Mouse (Mus musculus): ENCODE data around the gene Stxbp5l. TPM values are rescaled to one million over a fixed set of nuclear protein-coding genes. Genes with fewer than 3 reads are reported as not detected.
A peak's percentile ranks its signal among the peaks of the same experiment; 100 is the strongest.
"Not testable (repeated sequence)": the region's sequence is repeated elsewhere in the genome, so short reads cannot be mapped to it uniquely, and the experiment has no call there.

Stxbp5l gene
- polyA plus RNA-seq, 1 experiment from 2014 or later, result 3.3 TPM

DNA sequence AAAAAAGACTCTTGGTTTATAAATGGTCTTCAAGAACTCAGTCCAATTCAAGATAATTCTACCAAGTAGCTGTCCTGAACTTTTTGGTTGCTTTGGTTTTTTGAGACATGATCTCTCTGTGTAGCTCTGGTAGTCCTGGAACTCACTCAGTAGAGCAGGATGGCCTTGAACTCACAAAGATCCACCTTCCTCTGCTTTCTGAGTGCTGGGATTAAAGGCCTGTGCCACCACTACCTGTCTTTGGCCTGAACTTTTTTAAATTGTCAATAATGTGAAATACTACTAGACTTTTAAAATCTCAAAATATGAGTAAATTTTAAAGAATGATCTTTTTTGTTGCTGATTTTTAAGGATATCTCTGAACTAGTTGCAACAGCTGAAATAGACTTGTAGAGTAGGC lies 176.0 kb downstream of the Stxbp5l start:
- Histone ChIP-seq H3K4me1 (no peaks in the 10 kb centered on the region), H3K36me3 (no peaks in the 10 kb centered on the region), H3K4me3 (no peak overlapping the region), H3K27ac (replicated peaks) (no peak overlapping the region), H3K27me3 (ENCODE audit: low read depth, poor library complexity, severe bottlenecking) (no peaks in the 10 kb centered on the region), H3K9me3 (replicated peaks) (no peaks in the 10 kb centered on the region)
- DNase-seq (ENCODE audit: low spot score), result no peak

DNA sequence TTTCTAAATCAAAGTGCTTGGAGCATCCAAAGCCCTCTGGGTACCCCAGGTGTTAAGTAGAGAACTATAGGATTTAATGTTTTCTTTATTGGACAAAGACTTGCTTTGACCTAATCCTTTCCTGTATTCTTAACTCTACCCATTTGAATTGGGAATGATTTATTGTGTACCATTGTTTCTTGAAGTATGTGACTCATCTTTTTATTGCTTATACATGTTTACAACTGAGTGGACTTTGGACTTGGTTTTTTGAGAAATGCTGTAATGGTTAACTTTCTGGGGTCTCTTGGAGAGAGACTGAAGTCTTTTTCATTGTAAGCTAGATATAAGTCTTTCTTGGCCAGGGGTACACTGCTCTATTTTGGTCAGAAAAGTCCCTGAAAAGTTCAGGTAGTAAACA lies 190.6 kb downstream of the Stxbp5l start:
- DNase-seq (ENCODE audit: low spot score), result no peak
- Histone ChIP-seq H3K36me3 (no peaks in the 10 kb centered on the region), H3K9me3 (replicated peaks) (no peaks in the 10 kb centered on the region), H3K4me1 (no peaks in the 10 kb centered on the region), H3K27ac (replicated peaks) (no peak overlapping the region), H3K27me3 (ENCODE audit: low read depth, poor library complexity, severe bottlenecking) (no peaks in the 10 kb centered on the region), H3K4me3 (no peak overlapping the region)

DNA sequence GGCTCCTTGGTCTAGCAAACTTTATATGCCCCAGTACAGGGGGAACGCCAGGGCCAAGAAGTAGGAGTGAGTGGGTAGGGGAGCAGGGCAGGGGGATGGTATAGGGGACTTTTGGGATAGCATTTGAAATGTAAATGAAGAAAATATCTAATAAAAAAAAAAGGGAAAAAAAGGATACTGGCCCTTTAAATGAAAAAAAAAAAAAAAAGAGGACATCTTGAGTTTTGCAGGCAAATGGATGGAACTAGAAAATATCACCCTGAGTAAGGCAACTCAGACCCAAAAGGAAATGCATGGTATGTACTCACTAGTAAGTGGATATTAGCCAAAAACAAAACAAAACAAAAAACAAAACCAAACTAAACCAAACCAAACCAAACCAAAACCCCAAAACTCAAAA lies 259.6 kb downstream of the Stxbp5l start:
- not testable (repeated sequence) for H3K27ac ChIP-seq (replicated peaks); DNase-seq (ENCODE audit: low spot score); H3K36me3 ChIP-seq; H3K9me3 ChIP-seq (replicated peaks); H3K4me1 ChIP-seq; H3K4me3 ChIP-seq; H3K27me3 ChIP-seq (ENCODE audit: low read depth, poor library complexity, severe bottlenecking)
- 94% methylated on average over 1 of the region's 1 CpGs for WGBS

DNA sequence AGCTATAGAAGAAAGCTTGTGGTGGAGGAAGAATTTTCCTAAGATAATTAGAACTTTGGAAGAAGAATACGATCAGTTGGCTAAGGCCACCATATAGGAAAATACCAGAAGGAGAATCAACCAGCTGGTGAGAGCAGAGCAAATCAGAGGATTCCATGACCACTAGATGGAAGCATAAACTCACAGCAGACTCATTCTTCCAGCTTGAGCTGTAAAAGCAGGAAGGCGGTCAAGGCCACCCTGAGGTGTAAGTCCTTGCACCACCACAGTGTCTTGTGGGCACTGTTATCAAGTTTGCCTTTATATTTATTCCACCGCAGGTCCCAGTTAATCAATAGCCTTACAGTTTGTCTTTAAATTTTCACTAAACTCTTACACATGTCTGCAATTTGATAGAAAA lies 275.5 kb downstream of the Stxbp5l start:
- H3K9me3 ChIP-seq (replicated peaks), result no peaks in the 10 kb centered on the region
- no peaks in the 10 kb centered on the region for H3K36me3 ChIP-seq
- peaks cover 5% of the 10 kb centered on the region for H3K4me1 ChIP-seq
- no peak overlapping the region for H3K27ac ChIP-seq (replicated peaks)
- DNase-seq (ENCODE audit: low spot score), result peak; percentile 36
- H3K27me3 ChIP-seq (ENCODE audit: low read depth, poor library complexity, severe bottlenecking), result no peaks in the 10 kb centered on the region
- 50% methylated on average over 3 of the region's 3 CpGs for WGBS
- no peak overlapping the region for H3K4me3 ChIP-seq

DNA sequence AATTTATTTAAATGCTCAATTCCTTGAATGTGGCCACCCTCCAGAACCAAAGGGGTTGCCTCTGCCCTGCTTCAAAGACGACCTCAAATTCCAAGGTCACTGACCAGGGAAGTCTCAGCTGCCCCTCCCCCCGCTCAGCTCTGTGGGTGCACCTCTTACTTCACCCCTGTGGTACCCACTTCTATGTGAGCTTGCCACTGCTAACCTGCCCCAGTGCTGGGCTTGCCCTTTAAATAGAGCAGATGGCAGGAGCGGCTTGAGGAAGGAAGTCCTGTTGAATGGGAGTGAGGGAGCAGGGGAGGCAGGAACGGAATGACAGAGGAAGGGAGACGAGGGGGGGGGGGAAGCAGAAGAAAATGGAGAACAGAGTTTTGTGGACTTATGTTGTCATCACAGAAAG lies 276.0 kb downstream of the Stxbp5l start:
- Histone ChIP-seq H3K9me3 (replicated peaks) (no peaks in the 10 kb centered on the region), H3K27ac (replicated peaks) (no peak overlapping the region), H3K36me3 (no peaks in the 10 kb centered on the region), H3K4me1 (peaks cover 5% of the 10 kb centered on the region), H3K27me3 (ENCODE audit: low read depth, poor library complexity, severe bottlenecking) (no peaks in the 10 kb centered on the region), H3K4me3 (no peak overlapping the region)
- DNase-seq (ENCODE audit: low spot score), result no peak
- 33% methylated on average over 5 of the region's 5 CpGs for WGBS

DNA sequence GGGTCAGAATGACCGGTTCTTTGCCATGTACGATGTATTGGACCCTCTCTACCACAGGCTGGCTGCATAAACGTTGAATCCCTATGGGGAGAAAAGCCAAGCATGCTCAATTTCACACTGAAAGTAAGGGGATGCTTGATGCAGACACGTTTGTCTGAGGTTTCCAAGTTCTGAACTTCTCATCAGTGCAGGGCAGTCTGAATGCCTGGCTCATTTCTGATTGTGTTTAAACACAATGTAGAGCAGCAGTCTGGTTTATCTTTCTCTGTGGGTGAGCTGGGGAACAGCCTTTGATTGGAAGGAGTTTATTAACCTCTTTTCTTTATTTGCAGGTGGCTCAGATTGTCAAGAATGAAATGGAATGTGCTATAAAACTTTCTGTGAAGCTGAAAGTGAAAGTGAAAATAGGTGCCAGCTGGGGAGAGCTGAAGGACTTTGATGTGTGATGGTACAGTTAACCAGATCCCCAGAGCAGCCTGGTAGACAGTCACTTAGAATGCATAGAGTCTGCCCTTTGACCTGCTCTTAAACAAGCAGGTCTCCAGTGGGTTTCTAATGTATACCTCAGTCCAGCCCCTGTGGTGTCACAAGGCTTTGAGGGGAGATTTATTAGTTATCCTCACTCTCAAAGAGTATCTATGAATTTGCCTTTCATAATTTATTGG lies 290.5 kb downstream of the Stxbp5l start:
- peaks cover 93% of the 10 kb centered on the region for H3K36me3 ChIP-seq
- no peak overlapping the region for H3K4me3 ChIP-seq
- WGBS, result 87% methylated on average over 4 of the region's 4 CpGs

DNA sequence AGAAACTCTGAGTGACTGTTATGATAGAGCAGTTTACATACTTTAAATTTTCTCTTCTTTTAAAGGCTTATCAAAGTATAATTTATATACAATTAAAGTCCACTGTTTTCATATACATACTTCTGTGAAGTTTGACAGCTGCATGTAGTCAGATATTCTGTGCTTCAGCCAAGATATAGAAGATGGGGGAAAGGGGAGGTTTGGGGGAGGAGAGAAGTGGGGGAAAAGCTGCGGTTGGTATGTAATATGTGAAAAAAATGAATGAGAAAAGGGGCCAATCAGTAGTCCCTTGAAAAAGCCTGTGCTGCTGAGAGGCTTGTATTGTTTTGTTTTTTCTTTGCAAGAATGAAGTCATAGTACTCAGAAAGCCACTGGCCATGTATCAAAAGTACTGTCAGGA lies 295.1 kb downstream of the Stxbp5l start:
- peaks cover 88% of the 10 kb centered on the region for H3K36me3 ChIP-seq
- no peak overlapping the region for H3K27ac ChIP-seq (replicated peaks)
- no peak overlapping the region for H3K4me3 ChIP-seq
- no peak for DNase-seq (ENCODE audit: low spot score)
- 97% methylated on average over 1 of the region's 1 CpGs for WGBS
- H3K4me1 ChIP-seq, result no peaks in the 10 kb centered on the region
- no peaks in the 10 kb centered on the region for H3K27me3 ChIP-seq (ENCODE audit: low read depth, poor library complexity, severe bottlenecking)
- no peaks in the 10 kb centered on the region for H3K9me3 ChIP-seq (replicated peaks)

More for the DNA sequence above, 290.5 kb downstream of the Stxbp5l start:
- no peak overlapping the region for H3K27ac ChIP-seq (replicated peaks)
- no peaks in the 10 kb centered on the region for H3K9me3 ChIP-seq (replicated peaks)
- no peaks in the 10 kb centered on the region for H3K4me1 ChIP-seq
- DNase-seq (ENCODE audit: low spot score), result no peak
- H3K27me3 ChIP-seq (ENCODE audit: low read depth, poor library complexity, severe bottlenecking), result no peaks in the 10 kb centered on the region

DNA sequence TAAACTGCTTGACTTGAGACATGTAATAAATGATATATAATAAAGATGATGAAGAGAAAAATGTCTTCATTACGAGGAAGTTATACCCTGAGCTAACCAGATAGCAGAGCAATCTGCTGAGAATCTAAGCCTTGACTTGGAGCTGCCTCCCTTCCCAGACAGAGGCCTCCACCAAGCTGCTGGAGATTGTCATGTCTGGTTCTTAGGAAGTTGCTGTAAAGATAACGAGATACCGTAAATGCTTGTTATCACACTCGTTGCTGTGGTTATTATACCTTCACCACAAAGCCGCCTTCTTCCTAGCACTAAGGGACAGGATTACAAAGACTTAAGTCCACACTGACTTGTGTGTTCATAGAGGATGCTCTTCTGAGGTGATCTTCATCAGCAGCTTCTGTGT lies 312.4 kb downstream of the Stxbp5l start:
- Histone ChIP-seq H3K27me3 (ENCODE audit: low read depth, poor library complexity, severe bottlenecking) (no peaks in the 10 kb centered on the region), H3K9me3 (replicated peaks) (no peaks in the 10 kb centered on the region), H3K36me3 (peaks cover 55% of the 10 kb centered on the region), H3K4me3 (no peak overlapping the region), H3K4me1 (no peaks in the 10 kb centered on the region), H3K27ac (replicated peaks) (no peak overlapping the region)
- no peak for DNase-seq (ENCODE audit: low spot score)
- WGBS, result 93% methylated on average over 5 of the region's 5 CpGs

Other genes with a start within 250 kb of the Stxbp5l start
- 55.2 and 59.9 TPM in 2 replicates for gene Gtf2e1, start 154.8 kb upstream of the Stxbp5l start, polyA plus RNA-seq (2016; fragmentation: Nextera tagmentation; extraction: Ambion mirVana)
- gene Rabl3, start 154.9 kb upstream of the Stxbp5l start, polyA plus RNA-seq (2016; fragmentation: Nextera tagmentation; extraction: Ambion mirVana), result 45.9 and 48.4 TPM in 2 replicates
- gene Hgd, start 195.2 kb upstream of the Stxbp5l start, polyA plus RNA-seq (2016; fragmentation: Nextera tagmentation; extraction: Ambion mirVana), result 0.21 and 0.31 TPM in 2 replicates

Data from midbrain, embryonic 10.5 days (tissue).